Mouse (Mus musculus) heart, postnatal 0 days (tissue): ENCODE measurements around the gene Ankrd10.

Source experiments
- CTCF ChIP-seq: IDR thresholded peaks from 2 replicates; pipeline ENCODE4 v1.5.1; 2016; ENCODE audit warnings: antibody characterized with exemption, control low read depth, low read depth
- EP300 ChIP-seq: IDR thresholded peaks from 2 replicates; pipeline ENCODE4 v1.6.1; 2016; ENCODE audit warnings: antibody characterized with exemption, low read depth

DNA sequence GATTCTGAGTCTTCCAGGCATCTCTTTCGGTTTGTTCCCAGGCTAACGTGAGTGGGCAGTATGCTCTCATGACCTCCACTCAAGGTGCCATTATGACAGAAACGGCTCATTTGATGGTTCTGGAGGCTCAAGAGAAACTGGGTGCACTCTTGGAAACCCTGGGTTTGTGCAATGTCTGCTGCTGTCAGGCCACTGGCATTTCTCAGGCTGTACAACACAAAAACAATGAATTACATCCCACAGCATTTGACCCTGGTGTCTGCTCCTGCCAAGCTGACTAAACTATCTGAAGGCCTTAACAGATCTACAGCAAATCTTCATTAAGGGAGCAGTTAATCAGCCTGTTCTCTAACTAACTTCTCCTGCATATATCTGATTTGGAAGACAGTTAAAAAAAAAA is 16.5 kb downstream of the Ankrd10 start:
- TF ChIP-seq CTCF, result no peak
- no peak for TF ChIP-seq EP300
